Mouse (Mus musculus): ENCODE results near the gene Pigv.

DNA sequence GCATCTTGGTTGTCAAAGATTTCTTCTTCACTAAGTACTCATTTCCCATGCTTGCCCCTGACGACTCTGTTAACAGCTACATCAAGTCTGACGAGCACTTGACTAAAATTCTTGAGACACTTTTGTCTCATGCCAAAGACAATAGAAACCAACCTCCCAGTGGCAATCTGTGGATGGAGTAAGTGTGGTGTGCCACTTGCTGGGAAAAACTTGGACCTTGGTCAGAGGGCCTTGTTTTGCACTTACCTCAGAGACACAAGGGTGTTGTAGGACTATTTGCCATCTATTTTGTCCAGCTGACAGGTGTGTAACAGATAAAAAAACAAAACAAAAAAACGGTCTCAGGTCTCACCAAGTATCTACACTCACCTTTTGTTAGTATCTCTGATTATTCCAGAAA lies 3.7 kb upstream of the Pigv start:
- TF ChIP-seq POLR2AphosphoS2 (IDR thresholded peaks at IDR 0.05; ENCODE audit: insufficient read length, low read depth) = no peak
- TF ChIP-seq POLR2A (IDR thresholded peaks at IDR 0.05; ENCODE audit: insufficient read length, low read depth) = no peak
- no peak for TF ChIP-seq MAX (IDR thresholded peaks at IDR 0.05; ENCODE audit: low read depth)
- TF ChIP-seq E2F4 (IDR thresholded peaks at IDR 0.05; ENCODE audit: insufficient read depth) = no peak
- no peak for TF ChIP-seq CEBPB (IDR thresholded peaks at IDR 0.05; ENCODE audit: insufficient read depth, poor library complexity, severe bottlenecking)
- no peak for TF ChIP-seq USF1 (IDR thresholded peaks at IDR 0.05; ENCODE audit: low read depth)
- no peak for TF ChIP-seq TCF12 (IDR thresholded peaks at IDR 0.05; ENCODE audit: insufficient read depth, poor library complexity, severe bottlenecking)
- no peak for TF ChIP-seq MYOG (IDR thresholded peaks at IDR 0.05; ENCODE audit: control insufficient read depth in 1 of 3, insufficient read depth in 1 of 3, insufficient read length in 2 of 3, low read depth in 2 of 3)
